Mouse (Mus musculus) cerebellum, adult 2 months (tissue): ENCODE measurements around the gene Adgrl3. TPM values are rescaled to one million over a fixed set of nuclear protein-coding genes. Genes with fewer than 3 reads are reported as not detected.
A peak's percentile ranks its signal among the peaks of the same experiment; 100 is the strongest.

Experiments used
- DNase-seq, 2 experiments: peaks; one replicate each; pipeline ENCODE4 v3.0.0; 2021
- H3K27ac ChIP-seq: fragments of 200-500 bp; 2 replicates; pipeline ENCODE4 v1.5.1; 2012; ENCODE audit warnings: low read length, control low read depth, inconsistent platforms; ENCODE audit not compliant: insufficient read depth
- H3K27me3 ChIP-seq: fragments of 200-500 bp; 2 replicates; pipeline ENCODE4 v1.6.1; 2012; ENCODE audit warnings: inconsistent platforms, mild to moderate bottlenecking, low read length, moderate library complexity; ENCODE audit not compliant: control insufficient read depth, insufficient read depth
- H3K4me1 ChIP-seq: fragments of 200-500 bp; 2 replicates; pipeline ENCODE4 v1.6.1; 2011; ENCODE audit warnings: low read length; ENCODE audit not compliant: control insufficient read depth, insufficient read depth
- H3K4me3 ChIP-seq: fragments of 200-500 bp; replicated peaks from 2 replicates; pipeline ENCODE3; 2011; ENCODE audit warnings: mild to moderate bottlenecking, low read depth, low read length, control low read depth; ENCODE audit not compliant: insufficient read depth
- CTCF ChIP-seq: fragments of 200-500 bp; IDR thresholded peaks from 2 replicates; pipeline ENCODE4 v1.5.1; 2011; ENCODE audit warnings: low read depth, mild to moderate bottlenecking, control low read depth, low read length, moderate library complexity, borderline replicate concordance; ENCODE audit not compliant: insufficient read depth
- POLR2A ChIP-seq: fragments of 200-500 bp; IDR thresholded peaks from 2 replicates; pipeline ENCODE4 v1.6.1; 2011; ENCODE audit warnings: low read length, control low read depth, borderline replicate concordance; ENCODE audit not compliant: insufficient read depth
- WGBS: fragments of 180-500 bp; shearing (Covaris S2); methylation state at CpG from one replicate; pipeline ENCODE4 v1.1.7; 2018; 5-methylcytosine and 5-hydroxymethylcytosine counted together
- polyA plus RNA-seq: library from polyadenylated mRNA; depleted of rRNA; stranded (reverse); fragments of >200 nt; gene quantifications from 2 replicates; pipeline ENCODE4 v1.2.3, GENCODE M21; 2012

Gene Adgrl3
- polyA plus RNA-seq, 1 experiment, result 59.3 TPM

DNA sequence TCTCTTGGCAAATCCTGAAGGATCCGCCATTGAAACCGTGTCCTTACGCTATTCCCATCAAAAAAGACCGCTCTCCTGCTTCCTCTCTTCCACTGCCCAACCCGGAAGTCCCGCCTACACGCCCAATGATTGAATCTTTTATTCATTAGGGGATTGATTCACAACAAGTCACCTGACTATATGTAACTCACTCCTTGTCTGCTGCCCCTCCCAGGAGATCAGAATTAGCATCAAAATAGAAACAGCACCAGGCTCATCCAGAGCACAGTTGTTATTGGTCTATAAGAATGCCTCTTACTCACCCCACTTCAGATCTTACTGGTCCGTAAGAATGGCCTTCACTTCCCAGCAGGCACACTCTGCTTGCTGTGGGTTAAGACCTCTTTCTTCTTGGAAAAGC lies 536.1 kb downstream of the Adgrl3 start:
- no peaks in the 10 kb centered on the region for H3K4me1 ChIP-seq
- H3K4me3 ChIP-seq, result no peak overlapping the region
- no peak for DNase-seq
- H3K27me3 ChIP-seq, result no peaks in the 10 kb centered on the region
- no peak for TF ChIP-seq CTCF
- no peak for TF ChIP-seq POLR2A
- WGBS, result 87% methylated on average over 8 of the region's 8 CpGs
- H3K27ac ChIP-seq, result no peak overlapping the region

DNA sequence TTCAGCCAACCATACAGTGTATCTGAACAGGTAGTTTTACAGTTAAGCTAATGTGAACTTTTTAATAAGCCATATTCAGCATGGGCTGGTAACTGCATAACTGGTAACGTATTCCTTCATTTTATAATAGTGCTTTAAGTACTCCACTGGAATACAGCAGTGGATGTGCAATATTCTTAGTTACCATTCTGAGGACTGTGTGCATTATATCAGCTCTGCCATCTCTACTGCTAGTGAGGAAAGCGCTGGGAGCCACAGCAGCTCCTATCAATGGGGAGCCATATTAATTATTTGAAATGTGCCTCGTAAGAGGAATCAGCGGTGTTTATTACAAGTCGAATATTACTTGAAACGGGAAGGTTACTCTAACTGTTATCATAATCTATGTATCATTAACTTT lies 539.0 kb downstream of the Adgrl3 start:
- WGBS, result 94% methylated on average over 6 of the region's 6 CpGs
- TF ChIP-seq POLR2A (no peak), CTCF (no peak)
- H3K27me3 ChIP-seq, result no peaks in the 10 kb centered on the region
- H3K4me3 ChIP-seq, result no peak overlapping the region
- H3K4me1 ChIP-seq, result no peaks in the 10 kb centered on the region
- no peak overlapping the region for H3K27ac ChIP-seq
- no peak for DNase-seq

DNA sequence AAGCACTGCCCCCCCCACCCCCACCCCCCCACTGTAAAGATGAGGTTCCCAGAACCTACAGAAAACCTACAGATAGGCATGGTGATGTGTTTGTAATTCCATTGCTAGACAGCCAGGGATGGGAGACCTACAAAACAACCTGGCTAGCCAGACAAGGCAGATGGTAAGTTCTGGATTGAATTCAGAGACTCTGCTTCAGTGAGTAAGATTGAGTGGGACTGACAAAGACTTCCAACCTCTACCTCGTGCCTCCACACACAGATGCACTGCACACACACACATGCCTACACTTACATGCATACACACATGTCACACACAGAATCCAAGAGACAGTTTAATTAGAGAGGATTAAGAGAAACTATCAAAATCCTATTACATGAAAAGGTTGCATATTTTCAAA lies 544.4 kb downstream of the Adgrl3 start:
- Histone ChIP-seq H3K27ac (no peak overlapping the region), H3K27me3 (no peaks in the 10 kb centered on the region), H3K4me3 (no peak overlapping the region), H3K4me1 (no peaks in the 10 kb centered on the region)
- peak; percentile 29 to 78 for DNase-seq
- WGBS, result 3% methylated on average over 1 of the region's 1 CpGs
- no peak for TF ChIP-seq CTCF
- TF ChIP-seq POLR2A, result no peak

DNA sequence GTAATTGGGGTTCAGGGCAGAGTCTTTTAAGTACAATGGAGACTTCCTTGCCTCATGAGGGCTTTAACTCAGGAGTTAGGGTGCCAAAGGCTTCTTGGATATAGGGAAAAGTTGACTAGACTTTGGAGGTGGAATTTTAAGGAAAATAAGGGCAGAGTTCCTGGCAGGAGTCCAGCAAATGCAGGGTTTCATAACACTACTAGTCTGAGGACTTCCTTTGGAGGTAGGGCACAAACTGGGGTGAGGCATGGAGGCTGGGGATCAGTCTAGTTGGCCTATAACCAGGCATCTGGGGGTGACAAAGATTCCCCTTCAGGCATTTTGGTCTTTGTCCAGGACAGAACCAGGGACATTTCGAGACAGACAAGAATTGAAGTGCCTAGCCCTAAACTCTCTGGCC lies 546.6 kb downstream of the Adgrl3 start:
- no peak overlapping the region for H3K27ac ChIP-seq
- no peak overlapping the region for H3K4me3 ChIP-seq
- 83% methylated on average over 1 of the region's 1 CpGs for WGBS
- H3K4me1 ChIP-seq, result no peaks in the 10 kb centered on the region
- TF ChIP-seq POLR2A (no peak), CTCF (no peak)
- no peaks in the 10 kb centered on the region for H3K27me3 ChIP-seq
- DNase-seq, result no peak

DNA sequence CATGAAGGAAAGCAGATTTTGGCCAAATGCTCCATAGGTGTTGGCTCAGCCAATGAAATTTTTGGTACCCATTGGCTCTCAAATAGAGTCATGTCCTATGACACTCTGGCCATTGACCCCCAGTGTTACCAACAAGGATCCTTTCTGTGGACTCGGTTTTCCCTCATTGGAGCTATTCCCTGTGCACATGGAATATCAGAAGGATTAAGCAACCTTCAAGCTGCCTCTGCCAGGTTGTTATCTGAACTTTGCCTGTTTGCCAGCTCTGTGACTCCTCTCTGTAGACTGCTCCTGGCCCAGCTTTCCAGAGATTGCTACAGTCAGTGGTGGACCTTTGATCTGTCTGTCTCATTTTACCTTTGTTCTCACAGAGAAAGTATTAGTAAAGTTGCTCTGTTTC lies 548.8 kb downstream of the Adgrl3 start:
- Histone ChIP-seq H3K4me3 (no peak overlapping the region), H3K4me1 (no peaks in the 10 kb centered on the region), H3K27ac (no peak overlapping the region), H3K27me3 (no peaks in the 10 kb centered on the region)
- DNase-seq, result peak in 1 of 2 experiments; percentile 26
- 21% methylated on average over 1 of the region's 1 CpGs for WGBS
- no peak for TF ChIP-seq CTCF
- no peak for TF ChIP-seq POLR2A

DNA sequence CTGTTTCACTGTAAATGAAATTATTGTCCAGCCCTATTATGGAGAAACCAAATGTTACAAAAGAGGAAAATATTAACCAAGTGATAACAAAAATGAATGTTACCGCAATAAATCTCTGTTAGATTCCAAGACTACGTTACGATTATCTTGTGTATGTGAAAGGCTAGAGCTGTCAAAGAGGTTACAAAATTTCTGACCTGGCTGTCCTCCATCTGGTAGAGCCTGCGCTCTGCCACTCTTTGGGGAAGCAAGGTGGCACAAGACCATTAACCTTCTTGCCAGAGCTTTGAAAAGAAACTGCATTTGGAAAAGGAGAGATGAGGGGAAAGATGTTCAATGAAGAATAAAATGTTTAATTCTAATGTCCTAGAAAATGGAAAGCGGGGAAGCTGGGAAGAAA lies 562.9 kb downstream of the Adgrl3 start:
- no peaks in the 10 kb centered on the region for H3K4me1 ChIP-seq
- no peak for DNase-seq
- H3K27me3 ChIP-seq, result no peaks in the 10 kb centered on the region
- TF ChIP-seq POLR2A (no peak), CTCF (no peak)
- no peak overlapping the region for H3K4me3 ChIP-seq
- 80% methylated on average over 5 of the region's 5 CpGs for WGBS
- H3K27ac ChIP-seq, result no peak overlapping the region

DNA sequence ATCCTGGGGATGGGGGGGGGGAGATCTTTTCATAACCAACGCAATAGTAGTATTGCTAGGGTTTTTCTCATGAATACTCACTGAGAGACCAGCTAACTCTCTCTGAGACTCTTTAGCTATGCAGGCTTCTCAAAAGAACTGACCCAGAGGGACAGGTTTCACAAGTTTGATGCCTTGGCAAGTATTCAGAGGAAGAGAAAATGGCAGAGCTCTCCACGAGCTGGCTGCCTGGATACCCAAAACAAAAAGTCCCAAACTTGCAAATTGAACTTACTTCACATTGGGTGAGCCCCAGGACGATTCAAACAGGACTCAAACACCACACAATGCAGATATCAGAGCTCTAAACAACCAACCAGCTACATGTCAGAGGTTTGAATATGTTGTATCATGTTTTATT lies 563.5 kb downstream of the Adgrl3 start:
- Histone ChIP-seq H3K27ac (no peak overlapping the region), H3K27me3 (no peaks in the 10 kb centered on the region), H3K4me1 (no peaks in the 10 kb centered on the region), H3K4me3 (no peak overlapping the region)
- TF ChIP-seq POLR2A (no peak), CTCF (no peak)
- no peak for DNase-seq
- 46% methylated on average over 3 of the region's 3 CpGs for WGBS

DNA sequence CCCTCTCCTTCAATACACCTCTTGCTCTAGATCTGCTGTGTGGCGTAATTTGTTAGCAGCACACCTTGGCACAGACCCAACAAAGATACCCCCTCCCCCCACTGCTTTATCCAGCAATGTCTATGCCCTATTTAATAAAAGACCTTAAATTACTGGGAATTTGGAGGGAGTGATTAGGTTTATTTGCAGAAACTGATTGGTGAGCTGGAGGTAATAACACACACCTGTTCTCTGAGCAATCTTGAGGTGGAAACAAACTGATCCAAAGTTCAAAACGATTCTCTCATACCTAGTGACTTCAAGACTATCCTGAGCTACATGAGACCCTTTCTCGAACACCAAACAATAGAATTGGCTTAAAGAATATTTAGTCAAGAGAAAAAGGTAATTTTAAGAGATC lies 565.0 kb downstream of the Adgrl3 start:
- Histone ChIP-seq H3K4me3 (no peak overlapping the region), H3K27me3 (no peaks in the 10 kb centered on the region), H3K4me1 (no peaks in the 10 kb centered on the region), H3K27ac (no peak overlapping the region)
- DNase-seq, result no peak
- WGBS, result 87% methylated on average over 3 of the region's 3 CpGs
- TF ChIP-seq POLR2A, result no peak
- no peak for TF ChIP-seq CTCF

DNA sequence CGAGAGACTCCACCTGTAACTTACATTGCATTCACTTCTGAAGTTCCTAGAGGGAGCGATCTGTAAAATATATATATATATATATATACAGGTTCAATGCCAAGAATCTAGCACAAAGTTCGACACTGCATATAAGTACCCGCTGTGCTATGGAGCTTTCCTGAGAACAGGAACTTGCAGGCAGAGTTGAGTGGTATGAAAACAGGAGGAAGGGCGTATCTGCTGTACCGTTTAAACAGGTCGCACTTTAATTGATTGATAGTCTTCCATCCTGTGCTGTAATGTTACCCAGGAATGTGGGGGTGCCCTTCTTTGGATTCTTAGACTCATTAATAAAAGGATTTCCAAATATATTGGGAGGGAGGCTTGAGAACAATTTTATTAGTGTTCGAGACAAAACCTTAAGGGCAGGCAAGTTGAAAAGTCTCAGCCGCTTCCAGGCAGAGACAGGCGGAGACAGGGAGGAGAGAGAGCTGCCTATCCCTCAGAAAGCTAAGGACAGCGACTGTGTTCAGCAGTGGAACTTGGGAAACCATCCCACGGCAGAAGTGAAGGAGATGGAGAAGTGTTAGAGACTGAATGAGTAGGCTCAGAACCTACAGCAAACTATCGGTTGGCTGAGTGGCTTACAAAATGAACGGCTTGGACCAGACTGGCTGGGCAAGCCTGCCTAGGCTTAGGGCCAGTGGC lies 570.2 kb downstream of the Adgrl3 start:
- Histone ChIP-seq H3K4me1 (no peaks in the 10 kb centered on the region; the same call in 1 of the 2 replicates), H3K27me3 (no peaks in the 10 kb centered on the region), H3K4me3 (no peak overlapping the region), H3K27ac (no peak overlapping the region)
- WGBS, result 86% methylated on average over 14 of the region's 14 CpGs
- no peak for TF ChIP-seq POLR2A
- no peak for TF ChIP-seq CTCF
- DNase-seq, result no peak
